Mouse (Mus musculus) megakaryocyte progenitor cell, adult 5-6 weeks (primary cell): ENCODE results near the gene Mrpl14. TPM values are rescaled to one million over a fixed set of nuclear protein-coding genes. Genes with fewer than 3 reads are reported as not detected.

Source experiments
- ATAC-seq: replicated peaks from 2 replicates; pipeline ENCODE4 v1.8.0; 2016; ENCODE audit warnings: mild to moderate bottlenecking, moderate TSS enrichment, inconsistent platforms; ENCODE audit not compliant: poor library complexity
- total RNA-seq, 2 experiments: library from RNA; stranded (forward) in 1 of 2; stranded (reverse) in 1 of 2; fragments of 157-497, 149-512 nt in 1 of 2; fragments of 200-1000 nt in 1 of 2; gene quantifications; 2 replicates each; pipeline versions ENCODE4 v1.2.3 to v1.2.4; 2015 to 2017

The Mrpl14 gene
- total RNA-seq, 2 experiments from 2014 or later = 24.9 to 47.5 TPM

- ATAC-seq = peak; percentile 47
Measured at GRCm38 (mm10) chr17:45746755-45747154, 60.6 kb downstream of the Mrpl14 start.

- ATAC-seq = peak; percentile 30; the same call in 1 of the 2 replicates
Measured at GRCm38 (mm10) chr17:45747293-45747692, 61.2 kb downstream of the Mrpl14 start.

Other genes with a start within 250 kb of the Mrpl14 start
- gene Spats1, start 210.9 kb upstream of the Mrpl14 start, total RNA-seq (2015) = not detected in 2 replicates
- gene Spats1, start 210.9 kb upstream of the Mrpl14 start, total RNA-seq (2017) = not detected in 2 replicates
- 4.6 and 4.9 TPM in 2 replicates for gene Aars2, start 179.5 kb upstream of the Mrpl14 start, total RNA-seq (2015)
- 7.4 and 9.6 TPM in 2 replicates for gene Aars2, start 179.5 kb upstream of the Mrpl14 start, total RNA-seq (2017)
- not detected in 2 replicates for gene Tcte1, start 162.9 kb upstream of the Mrpl14 start, total RNA-seq (2015)
- not detected in 2 replicates for gene Tcte1, start 162.9 kb upstream of the Mrpl14 start, total RNA-seq (2017)
- gene Tmem151b, start 136.6 kb upstream of the Mrpl14 start, total RNA-seq (2015) = 0.12 TPM in 1 of 2 replicates, not detected in the other
- gene Tmem151b, start 136.6 kb upstream of the Mrpl14 start, total RNA-seq (2017) = 0.12 TPM in 1 of 2 replicates, not detected in the other
- gene Nfkbie, start 130.6 kb upstream of the Mrpl14 start, total RNA-seq (2015) = 5.7 and 7.0 TPM in 2 replicates
- gene Nfkbie, start 130.6 kb upstream of the Mrpl14 start, total RNA-seq (2017) = 5.1 and 9.5 TPM in 2 replicates
- gene Slc35b2, start 122.4 kb upstream of the Mrpl14 start, total RNA-seq (2015) = 80.2 and 85.9 TPM in 2 replicates
- 84.9 and 120 TPM in 2 replicates for gene Slc35b2, start 122.4 kb upstream of the Mrpl14 start, total RNA-seq (2017)
- 1,239 and 1,324 TPM in 2 replicates for gene Hsp90ab1, start 113.1 kb upstream of the Mrpl14 start, total RNA-seq (2015)
- gene Hsp90ab1, start 113.1 kb upstream of the Mrpl14 start, total RNA-seq (2017) = 2,380 and 2,713 TPM in 2 replicates
- 43.5 and 67.7 TPM in 2 replicates for gene Slc29a1, start 86.7 kb upstream of the Mrpl14 start, total RNA-seq (2015)
- gene Slc29a1, start 86.7 kb upstream of the Mrpl14 start, total RNA-seq (2017) = 64.1 and 64.3 TPM in 2 replicates
- not detected in 2 replicates for gene Mymx, start 84.2 kb upstream of the Mrpl14 start, total RNA-seq (2015)
- gene Mymx, start 84.2 kb upstream of the Mrpl14 start, total RNA-seq (2017) = not detected in 2 replicates
- gene Capn11, start 27.0 kb upstream of the Mrpl14 start, total RNA-seq (2015) = 0.07 TPM in 1 of 2 replicates, not detected in the other
- 0.17 TPM in 1 of 2 replicates, not detected in the other for gene Capn11, start 27.0 kb upstream of the Mrpl14 start, total RNA-seq (2017)
- gene Tmem63b, start 583 bp downstream of the Mrpl14 start, total RNA-seq (2015) = 3.9 and 5.0 TPM in 2 replicates
- 2.0 and 5.5 TPM in 2 replicates for gene Tmem63b, start 583 bp downstream of the Mrpl14 start, total RNA-seq (2017)
- not detected in 2 replicates for gene 1600014C23Rik, start 47.5 kb downstream of the Mrpl14 start, total RNA-seq (2015)
- gene 1600014C23Rik, start 47.5 kb downstream of the Mrpl14 start, total RNA-seq (2017) = not detected in 2 replicates